Mouse (Mus musculus) brain, embryonic 14.5 days (tissue): ENCODE measurements at regions not wholly inside any gene's neighbourhood (a gene's known extent, or its start where the extent isn't known, plus 50 kb on each side); places are given as distances from the start of the nearest gene placed in this dataset.

Experiments
- CTCF ChIP-seq: fragments of 200-500 bp; IDR thresholded peaks from 2 replicates; pipeline ENCODE4 v1.5.1; 2012; ENCODE audit warnings: inconsistent platforms, mild to moderate bottlenecking, moderate library complexity, borderline replicate concordance; ENCODE audit not compliant: insufficient read depth, insufficient read length; ENCODE audit errors: extremely low read depth
- POLR2A ChIP-seq: fragments of 200-500 bp; IDR thresholded peaks from 2 replicates; pipeline ENCODE4 v1.6.1; 2012; ENCODE audit warnings: mild to moderate bottlenecking, inconsistent platforms, borderline replicate concordance; ENCODE audit not compliant: poor library complexity, insufficient read depth, insufficient read length, severe bottlenecking; ENCODE audit errors: extremely low read depth

- no peak for TF ChIP-seq CTCF
- no peak for TF ChIP-seq POLR2A
Measured at GRCm38 (mm10) chr10:96866468-96866867, 249.7 kb downstream of the Btg1 start.
